Mouse (Mus musculus): ENCODE results near the gene Tbc1d10b. TPM values are rescaled to one million over a fixed set of nuclear protein-coding genes. Genes with fewer than 3 reads are reported as not detected.
"Not testable (repeated sequence)": the region's sequence is repeated elsewhere in the genome, so short reads cannot be mapped to it uniquely, and the experiment has no call there.

Gene Tbc1d10b
- polyA plus RNA-seq, 1 experiment, result 70.3 TPM

- Histone ChIP-seq H3K4me1 (replicated peaks; ENCODE audit: control insufficient read depth, insufficient read depth, low read length) (peaks cover 19% of the 10 kb centered on the region), H3K27me3 (ENCODE audit: control insufficient read depth, insufficient read depth, low read length) (no peaks in the 10 kb centered on the region), H3K36me3 (ENCODE audit: control insufficient read depth, insufficient read depth, low read length) (no peaks in the 10 kb centered on the region), H3K4me3 (ENCODE audit: control insufficient read depth, insufficient read depth, low read length) (no peak overlapping the region), H3K27ac (ENCODE audit: control insufficient read depth, insufficient read depth, low read length) (no peak overlapping the region)
- 87% methylated on average over 6 of the region's 6 CpGs for WGBS
- TF ChIP-seq POLR2A (IDR thresholded peaks at IDR 0.05; ENCODE audit: control insufficient read depth, extremely low read depth, insufficient read depth, low read length, poor library complexity), result no peak
- TF ChIP-seq CTCF (IDR thresholded peaks at IDR 0.05; ENCODE audit: borderline replicate concordance, control insufficient read depth, extremely low read depth, insufficient read depth, low read length, poor library complexity), result no peak
- peak; percentile 34 for DNase-seq
Observed at GRCm38 (mm10) chr7:127183828-127184227, 24.4 kb downstream of the Tbc1d10b start.

- TF ChIP-seq CTCF (IDR thresholded peaks at IDR 0.05; ENCODE audit: borderline replicate concordance, control insufficient read depth, extremely low read depth, insufficient read depth, low read length, poor library complexity), result no peak
- TF ChIP-seq POLR2A (IDR thresholded peaks at IDR 0.05; ENCODE audit: control insufficient read depth, extremely low read depth, insufficient read depth, low read length, poor library complexity), result no peak
- 87% methylated on average over 8 of the region's 8 CpGs for WGBS
- H3K4me1 ChIP-seq (replicated peaks; ENCODE audit: control insufficient read depth, insufficient read depth, low read length), result peaks cover 14% of the 10 kb centered on the region
- H3K27me3 ChIP-seq (ENCODE audit: control insufficient read depth, insufficient read depth, low read length), result no peaks in the 10 kb centered on the region
- no peak overlapping the region for H3K4me3 ChIP-seq (ENCODE audit: control insufficient read depth, insufficient read depth, low read length)
- H3K27ac ChIP-seq (ENCODE audit: control insufficient read depth, insufficient read depth, low read length), result no peak overlapping the region
- H3K36me3 ChIP-seq (ENCODE audit: control insufficient read depth, insufficient read depth, low read length), result no peaks in the 10 kb centered on the region
- DNase-seq, result no peak
Observed at GRCm38 (mm10) chr7:127183345-127183744, 24.9 kb downstream of the Tbc1d10b start.

DNA sequence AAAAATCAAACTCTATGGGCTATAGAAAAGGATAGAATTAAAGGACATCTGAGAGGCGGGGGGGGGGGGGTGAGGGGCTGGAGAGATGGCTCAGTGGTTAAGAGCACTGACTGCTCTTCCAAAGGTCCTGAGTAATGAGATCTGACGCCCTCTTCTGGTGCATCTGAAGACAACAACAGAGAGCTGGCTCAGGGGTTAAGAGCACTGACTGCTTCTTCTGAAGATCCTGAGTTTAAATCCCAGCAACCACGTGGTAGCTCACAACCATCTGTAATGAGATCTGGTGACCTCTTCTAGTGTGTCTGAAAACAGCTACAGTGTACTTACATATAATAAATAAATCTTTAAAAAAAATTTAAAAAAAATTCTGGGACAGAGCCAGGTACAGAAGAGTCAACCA lies 26.5 kb downstream of the Tbc1d10b start:
- not testable (repeated sequence) for H3K27me3 ChIP-seq (ENCODE audit: control insufficient read depth, insufficient read depth, low read length); DNase-seq; H3K36me3 ChIP-seq (ENCODE audit: control insufficient read depth, insufficient read depth, low read length); H3K27ac ChIP-seq (ENCODE audit: control insufficient read depth, insufficient read depth, low read length); H3K4me3 ChIP-seq (ENCODE audit: control insufficient read depth, insufficient read depth, low read length)
- 52% methylated on average over 3 of the region's 3 CpGs for WGBS
- peaks cover 19% of the 10 kb centered on the region for H3K4me1 ChIP-seq (replicated peaks; ENCODE audit: control insufficient read depth, insufficient read depth, low read length)

GRCm38 (mm10) chr7:127180783-127181182 lies 27.5 kb downstream of the Tbc1d10b start:
- no peaks in the 10 kb centered on the region for H3K36me3 ChIP-seq (ENCODE audit: control insufficient read depth, insufficient read depth, low read length)
- WGBS, result 9% methylated on average over 2 of the region's 2 CpGs
- H3K27ac ChIP-seq (ENCODE audit: control insufficient read depth, insufficient read depth, low read length), result peak overlapping the region; percentile 14
- TF ChIP-seq POLR2A (IDR thresholded peaks at IDR 0.05; ENCODE audit: control insufficient read depth, extremely low read depth, insufficient read depth, low read length, poor library complexity), result no peak
- no peak for TF ChIP-seq CTCF (IDR thresholded peaks at IDR 0.05; ENCODE audit: borderline replicate concordance, control insufficient read depth, extremely low read depth, insufficient read depth, low read length, poor library complexity)
- H3K27me3 ChIP-seq (ENCODE audit: control insufficient read depth, insufficient read depth, low read length), result no peaks in the 10 kb centered on the region
- no peak for DNase-seq
- peaks cover 19% of the 10 kb centered on the region for H3K4me1 ChIP-seq (replicated peaks; ENCODE audit: control insufficient read depth, insufficient read depth, low read length)
- H3K4me3 ChIP-seq (ENCODE audit: control insufficient read depth, insufficient read depth, low read length), result no peak overlapping the region

GRCm38 (mm10) chr7:127176937-127177336 lies 31.3 kb downstream of the Tbc1d10b start:
- H3K4me1 ChIP-seq (replicated peaks; ENCODE audit: control insufficient read depth, insufficient read depth, low read length), result peaks cover 19% of the 10 kb centered on the region
- TF ChIP-seq CTCF (IDR thresholded peaks at IDR 0.05; ENCODE audit: borderline replicate concordance, control insufficient read depth, extremely low read depth, insufficient read depth, low read length, poor library complexity), result no peak
- no peak for TF ChIP-seq POLR2A (IDR thresholded peaks at IDR 0.05; ENCODE audit: control insufficient read depth, extremely low read depth, insufficient read depth, low read length, poor library complexity)
- no peak overlapping the region for H3K4me3 ChIP-seq (ENCODE audit: control insufficient read depth, insufficient read depth, low read length)
- H3K27me3 ChIP-seq (ENCODE audit: control insufficient read depth, insufficient read depth, low read length), result no peaks in the 10 kb centered on the region
- WGBS, result 90% methylated on average over 4 of the region's 4 CpGs
- 0 out of 2 replicates have a peak overlapping the region, but pooled peaks have one; percentile 32 for H3K27ac ChIP-seq (ENCODE audit: control insufficient read depth, insufficient read depth, low read length)
- DNase-seq, result no peak
- no peaks in the 10 kb centered on the region for H3K36me3 ChIP-seq (ENCODE audit: control insufficient read depth, insufficient read depth, low read length)

DNA sequence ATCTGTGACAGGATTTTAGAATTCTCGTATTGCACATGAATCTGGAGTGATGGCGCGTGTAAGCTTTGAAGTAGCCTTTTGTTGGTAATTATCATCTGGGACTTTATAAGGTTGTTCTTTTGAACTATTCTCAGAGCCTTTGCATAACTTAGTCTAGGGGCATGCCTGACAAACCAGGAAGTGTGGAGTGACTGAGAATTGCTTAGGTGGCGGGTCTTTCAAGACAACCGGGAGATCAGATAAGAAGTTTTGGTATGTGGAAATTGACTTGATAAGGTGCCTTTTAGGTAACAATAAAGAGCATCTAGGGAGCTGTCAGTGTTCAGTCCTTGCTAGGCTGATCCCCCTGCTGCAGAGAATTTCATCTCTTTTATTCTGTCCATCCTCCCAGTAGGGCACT lies 41.8 kb downstream of the Tbc1d10b start:
- Histone ChIP-seq H3K4me1 (replicated peaks; ENCODE audit: control insufficient read depth, insufficient read depth, low read length) (peaks cover 11% of the 10 kb centered on the region), H3K27me3 (ENCODE audit: control insufficient read depth, insufficient read depth, low read length) (no peaks in the 10 kb centered on the region), H3K36me3 (ENCODE audit: control insufficient read depth, insufficient read depth, low read length) (no peaks in the 10 kb centered on the region), H3K4me3 (ENCODE audit: control insufficient read depth, insufficient read depth, low read length) (no peak overlapping the region), H3K27ac (ENCODE audit: control insufficient read depth, insufficient read depth, low read length) (no peak overlapping the region)
- no peak for DNase-seq
- 58% methylated on average over 5 of the region's 5 CpGs for WGBS
- TF ChIP-seq POLR2A (IDR thresholded peaks at IDR 0.05; ENCODE audit: control insufficient read depth, extremely low read depth, insufficient read depth, low read length, poor library complexity) (no peak), CTCF (IDR thresholded peaks at IDR 0.05; ENCODE audit: borderline replicate concordance, control insufficient read depth, extremely low read depth, insufficient read depth, low read length, poor library complexity) (no peak)
